Mouse (Mus musculus) gastrocnemius, adult 2 months (tissue): ENCODE measurements around the gene Actg2. TPM values are rescaled to one million over a fixed set of nuclear protein-coding genes. Genes with fewer than 3 reads are reported as not detected.

Experiments
- DNase-seq: peaks from one replicate; pipeline ENCODE4 v3.0.0; 2022
- H3K27ac ChIP-seq: fragments of 200-600 bp; 2 replicates; pipeline ENCODE4 v1.8.1; 2022; ENCODE audit warnings: mild to moderate bottlenecking
- H3K4me3 ChIP-seq: fragments of 200-600 bp; 2 replicates; pipeline ENCODE4 v1.8.1; 2022; ENCODE audit warnings: mild to moderate bottlenecking, moderate library complexity
- CTCF ChIP-seq: fragments of 200-600 bp; IDR thresholded peaks from 2 replicates; pipeline ENCODE4 v1.8.1; 2022; ENCODE audit warnings: antibody characterized with exemption, mild to moderate bottlenecking, moderate library complexity
- intact Hi-C: fragments of 180-260 bp; cut with DNase I; formaldehyde crosslinking; loops from one replicate; pipeline ENCODE4 v1.15.1; 2025
- total RNA-seq, 2 experiments: library from RNA; stranded (reverse); gene quantifications; 2 replicates each; pipeline ENCODE4 v1.2.3; 2021

Gene Actg2
- total RNA-seq, 2 experiments from 2014 or later, result 0.31 to 0.47 TPM

DNA sequence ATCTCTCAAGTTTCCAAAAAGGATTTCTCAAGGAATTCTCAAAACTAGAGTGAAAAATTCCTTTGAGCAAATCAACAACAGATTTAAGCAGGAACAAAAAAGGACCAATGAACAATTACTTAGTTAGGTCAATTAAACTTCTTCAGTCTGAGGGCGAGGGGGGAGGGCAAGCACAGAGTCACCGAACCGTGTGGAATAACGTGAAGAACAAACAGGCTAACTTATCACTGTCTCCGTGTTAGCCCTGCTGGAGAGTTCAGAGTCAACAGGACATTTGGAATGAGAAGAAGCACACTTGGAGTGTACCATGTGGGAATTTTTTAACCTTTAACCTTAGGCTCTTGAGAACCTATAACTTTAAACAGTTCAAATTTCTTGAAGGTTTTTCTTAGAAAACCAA, 12.3 kb upstream of the Actg2 start:
- Histone ChIP-seq H3K27ac (no peak overlapping the region), H3K4me3 (no peak overlapping the region)
- no peak for TF ChIP-seq CTCF
- intact Hi-C loops, result no loop called here
- no peak for DNase-seq

- no peak overlapping the region for H3K27ac ChIP-seq
- no peak for TF ChIP-seq CTCF
- intact Hi-C loops, result no loop called here
- DNase-seq, result no peak
- no peak overlapping the region for H3K4me3 ChIP-seq
Measured at GRCm38 (mm10) chr6:83545778-83546177, 9.7 kb upstream of the Actg2 start.

DNA sequence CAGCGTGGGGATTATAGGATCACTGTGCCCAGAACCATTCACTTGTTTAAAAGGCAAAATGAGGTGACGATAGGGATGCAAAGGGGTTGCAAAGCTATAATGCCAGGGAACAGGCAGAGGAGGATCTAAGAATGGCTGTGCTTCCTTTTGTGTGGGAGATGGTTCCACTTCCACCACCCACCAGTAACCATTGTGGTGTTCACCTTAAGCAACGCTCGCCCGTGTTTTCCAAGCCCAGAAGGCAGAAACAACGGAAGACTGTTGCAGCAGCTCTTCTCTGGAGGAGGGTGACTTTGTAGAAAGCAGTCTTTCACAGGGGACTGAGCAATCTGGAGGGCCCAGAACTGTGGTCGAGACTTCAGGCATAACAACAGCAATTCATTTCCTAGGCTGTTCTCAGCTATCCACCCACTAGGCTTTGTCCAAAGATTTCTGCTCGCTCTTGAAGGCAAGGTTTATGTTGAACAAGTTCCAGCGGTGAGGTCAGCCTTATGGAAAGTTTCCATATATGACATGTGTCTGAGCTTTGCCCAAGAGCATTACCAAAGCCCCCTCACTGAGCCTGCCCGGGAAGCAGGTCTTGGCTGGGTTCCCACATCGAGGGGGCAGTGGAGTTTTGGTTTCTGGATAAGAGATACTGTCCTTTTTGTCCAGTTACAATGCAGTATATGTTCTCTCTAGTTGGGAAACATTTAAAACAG, 5.8 kb upstream of the Actg2 start:
- no peak for TF ChIP-seq CTCF
- no peak overlapping the region for H3K4me3 ChIP-seq
- no peak overlapping the region for H3K27ac ChIP-seq
- peak; percentile 24 for DNase-seq
- intact Hi-C loops, result no loop called here

GRCm38 (mm10) chr6:83540017-83540416, 4.0 kb upstream of the Actg2 start:
- TF ChIP-seq CTCF, result no peak
- Histone ChIP-seq H3K27ac (no peak overlapping the region), H3K4me3 (no peak overlapping the region)
- intact Hi-C loops, result no loop called here
- no peak for DNase-seq

DNA sequence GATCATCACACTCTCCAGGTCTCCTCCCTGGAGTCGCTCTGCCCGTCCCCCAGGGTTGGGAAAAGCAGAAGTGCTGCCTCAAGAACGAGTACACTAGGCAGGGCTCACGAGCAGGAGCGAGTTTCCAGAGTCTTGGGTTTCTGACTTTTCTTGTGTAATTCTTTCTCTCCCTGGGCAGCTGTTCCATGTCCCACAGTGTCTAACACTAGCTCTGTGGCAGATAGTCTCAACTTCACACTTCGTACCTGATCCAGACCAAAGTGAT, 662 bp upstream of the Actg2 start:
- TF ChIP-seq CTCF, result no peak
- no peak overlapping the region; the same call in 1 of the 2 replicates for H3K27ac ChIP-seq
- no peak overlapping the region for H3K4me3 ChIP-seq
- intact Hi-C loops, result no loop called here
- DNase-seq, result no peak

DNA sequence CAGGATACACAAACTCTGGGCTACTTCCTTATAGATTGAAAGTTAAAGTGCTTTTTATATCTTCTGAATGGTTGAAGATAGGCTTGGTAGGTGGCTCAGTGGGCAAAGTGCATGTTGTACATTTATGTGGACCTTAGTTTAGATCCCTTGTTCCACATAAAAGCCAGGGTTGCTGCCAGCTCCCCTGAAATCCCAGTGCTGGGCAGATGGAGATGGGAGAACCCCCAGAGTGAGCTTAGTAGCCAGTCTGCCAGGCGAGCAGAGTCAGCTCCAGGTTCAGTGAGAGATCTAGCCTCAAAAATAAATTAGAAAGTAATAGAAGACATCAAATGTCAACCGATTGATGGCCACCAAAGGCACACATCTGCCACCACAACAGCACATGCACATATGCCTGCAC, 3.5 kb downstream of the Actg2 start:
- no peak for DNase-seq
- Histone ChIP-seq H3K27ac (no peak overlapping the region), H3K4me3 (no peak overlapping the region)
- intact Hi-C loops, result no loop called here
- TF ChIP-seq CTCF, result no peak

- TF ChIP-seq CTCF, result no peak
Measured at GRCm38 (mm10) chr6:83523194-83523593, 12.9 kb downstream of the Actg2 start.

GRCm38 (mm10) chr6:83521784-83522183, 14.3 kb downstream of the Actg2 start:
- no peak for DNase-seq

More at GRCm38 (mm10) chr6:83523194-83523593, 12.9 kb downstream of the Actg2 start:
- no peak for DNase-seq
- intact Hi-C loops, result no loop called here
- no peak overlapping the region for H3K4me3 ChIP-seq
- H3K27ac ChIP-seq, result no peak overlapping the region

GRCm38 (mm10) chr6:83518637-83519036, 17.4 kb downstream of the Actg2 start:
- no peak for DNase-seq
- no peak for TF ChIP-seq CTCF
- intact Hi-C loops, result no loop called here
- H3K4me3 ChIP-seq, result no peak overlapping the region
- H3K27ac ChIP-seq, result no peak overlapping the region

More at GRCm38 (mm10) chr6:83521784-83522183, 14.3 kb downstream of the Actg2 start:
- TF ChIP-seq CTCF, result no peak
- Histone ChIP-seq H3K4me3 (no peak overlapping the region), H3K27ac (no peak overlapping the region)
- intact Hi-C loops, result no loop called here

DNA sequence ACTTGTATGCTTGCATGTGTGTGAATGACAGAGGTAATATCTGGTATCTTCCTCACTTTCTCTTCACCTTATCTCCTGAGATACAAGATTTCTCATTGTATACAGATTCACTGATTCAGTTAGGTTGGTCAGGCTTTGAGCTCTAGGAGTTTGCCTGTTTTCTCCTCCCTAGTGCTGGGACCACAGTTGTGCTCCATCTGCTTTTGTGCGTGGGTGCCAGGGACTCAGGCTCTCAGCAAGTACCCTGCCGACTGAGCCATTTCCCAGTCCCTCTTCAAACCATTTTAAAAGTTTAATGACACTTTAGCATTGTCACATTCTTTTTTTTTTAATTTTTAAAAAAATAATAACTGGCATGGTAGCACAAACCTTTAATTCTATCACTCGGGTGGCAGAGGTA, 20.9 kb downstream of the Actg2 start:
- H3K4me3 ChIP-seq, result no peak overlapping the region
- no peak overlapping the region for H3K27ac ChIP-seq
- intact Hi-C loops, result no loop called here
- TF ChIP-seq CTCF, result no peak
- DNase-seq, result no peak

GRCm38 (mm10) chr6:83512495-83512894, 23.6 kb downstream of the Actg2 start:
- intact Hi-C loops, result no loop called here
- no peak overlapping the region for H3K4me3 ChIP-seq
- DNase-seq, result peak; percentile 59
- no peak overlapping the region for H3K27ac ChIP-seq
- TF ChIP-seq CTCF, result peak; percentile 84

GRCm38 (mm10) chr6:83510210-83510609, 25.9 kb downstream of the Actg2 start:
- TF ChIP-seq CTCF, result peak; percentile 39
- intact Hi-C loops, result no loop called here
- Histone ChIP-seq H3K4me3 (no peak overlapping the region), H3K27ac (no peak overlapping the region)
- no peak for DNase-seq

DNA sequence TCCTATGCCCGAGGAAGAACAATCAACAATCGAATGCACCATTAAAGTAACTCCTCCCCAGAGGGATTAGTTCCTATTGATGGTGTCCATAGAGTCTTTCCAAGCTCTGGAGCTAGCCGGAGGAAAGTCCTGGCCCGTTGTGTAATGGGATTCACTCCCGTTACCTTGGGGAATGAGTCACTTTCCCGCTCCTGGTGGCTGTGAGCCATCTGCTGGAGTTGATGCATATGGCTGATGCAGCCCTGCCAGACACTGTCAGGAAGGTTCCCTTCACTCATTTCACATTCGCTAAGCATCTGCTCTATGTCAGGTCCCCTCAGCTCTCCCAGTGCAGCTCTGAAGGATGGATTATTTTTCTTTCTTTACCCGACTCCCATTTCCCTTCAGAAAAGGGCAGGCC, 26.6 kb downstream of the Actg2 start:
- Histone ChIP-seq H3K27ac (no peak overlapping the region), H3K4me3 (no peak overlapping the region)
- intact Hi-C loops, result loop anchor here (10.0 kb wide), 1 partner anchor 405 kb away; the partner anchor contains the start of genes Ccdc142, Gm42688 and Mrpl53
- no peak for DNase-seq
- no peak for TF ChIP-seq CTCF

- Histone ChIP-seq H3K4me3 (peak overlapping the region; percentile 88), H3K27ac (peak overlapping the region; percentile 99)
- TF ChIP-seq CTCF, result no peak
- DNase-seq, result no peak
- intact Hi-C loops, result loop anchor here (2.0 to 10.0 kb wide), 2 partner anchors 50 to 402 kb away; partner anchors contain the start of genes Ccdc142, Gm42688 and Mrpl53
Measured at GRCm38 (mm10) chr6:83507168-83507546, 28.9 kb downstream of the Actg2 start.
